Mouse (Mus musculus) T-cell, adult 66 days (primary cell): ENCODE measurements around the gene Mrps16. TPM values are rescaled to one million over a fixed set of nuclear protein-coding genes. Genes with fewer than 3 reads are reported as not detected.

Experiments used
- total RNA-seq, 2 experiments: library from RNA; stranded (reverse); gene quantifications; 3 replicates in 1 of 2; 4 replicates in 1 of 2; pipeline ENCODE4 v1.2.4; 2023

The Mrps16 gene
- 10 to 100 TPM; 32.3 to 37.5 TPM for total RNA-seq

DNA sequence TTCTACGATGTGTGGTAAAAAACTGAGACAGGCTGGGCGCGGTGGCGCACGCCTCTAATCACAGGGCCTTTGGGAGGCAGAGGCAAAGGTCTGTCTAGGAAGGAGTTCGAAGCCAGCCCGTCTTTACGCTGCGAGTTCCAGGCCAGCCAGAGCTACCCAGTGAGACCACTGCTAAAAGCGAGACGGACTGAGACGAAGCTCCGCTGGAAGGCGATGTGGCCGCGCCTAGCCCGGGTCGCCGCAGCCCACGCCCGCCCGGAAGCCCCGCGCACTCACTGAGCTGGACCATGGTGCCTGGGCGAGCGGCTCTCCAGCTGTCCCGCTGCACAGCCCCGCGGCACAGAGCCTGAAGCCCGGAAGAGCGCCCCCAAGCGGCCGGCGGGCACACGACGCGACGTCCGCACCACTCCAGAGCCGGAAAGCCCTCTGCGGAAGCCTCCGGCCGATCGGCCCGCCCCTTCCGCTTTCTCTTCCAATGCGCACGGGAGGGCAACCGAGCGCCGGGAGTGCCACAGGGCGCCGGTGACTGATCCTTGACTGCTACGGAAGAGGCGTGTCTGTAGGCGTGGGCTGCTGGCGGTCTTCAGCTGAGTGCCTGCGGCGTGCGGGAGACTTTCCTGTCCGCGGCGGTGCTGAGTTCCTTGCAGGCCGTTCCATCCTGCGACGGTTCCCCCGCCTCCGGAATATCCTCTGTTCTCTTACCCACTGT lies at the start of gene Mrps16:
TSS of gene Mrps16 (minus strand) at position 430 of the 709 bp plus-strand sequence.

DNA sequence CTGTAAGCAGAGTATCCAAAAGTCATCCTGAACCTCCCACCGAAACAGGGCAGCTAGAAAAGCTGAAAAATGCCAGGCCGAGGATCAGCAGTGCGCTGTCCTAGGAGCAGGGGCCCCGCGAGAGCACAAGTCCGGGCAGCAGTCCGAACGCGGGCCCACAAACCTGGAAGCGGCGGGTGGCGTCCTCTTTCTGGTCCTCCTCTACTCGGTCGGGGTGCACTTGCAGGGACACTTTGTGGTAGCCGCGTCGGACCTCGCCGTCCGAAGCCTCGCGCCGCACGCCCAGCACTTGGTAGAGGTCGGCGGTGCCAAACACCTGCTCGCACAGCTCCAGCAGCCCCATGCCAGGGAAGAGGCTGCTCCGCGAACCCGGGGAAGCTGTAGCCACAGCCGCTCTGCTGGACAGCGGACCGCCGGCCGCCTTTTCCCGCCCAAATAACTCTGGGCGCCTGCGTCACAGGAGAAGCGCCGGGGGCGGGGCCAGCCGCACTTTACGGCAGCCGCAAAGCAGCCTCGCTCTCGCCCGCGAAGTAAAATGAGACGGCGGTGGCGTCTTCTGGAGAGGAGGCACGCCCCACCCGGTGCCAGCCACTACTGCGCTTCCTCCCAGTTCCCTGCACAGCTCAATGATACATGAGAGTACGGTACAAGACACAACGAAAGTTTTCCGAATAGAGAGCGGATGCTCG lies 4.8 kb downstream of the Mrps16 start, which contains the start of gene Dnajc9:
TSS of gene Dnajc9 (minus strand) at position 470 of the 689 bp plus-strand sequence.

DNA sequence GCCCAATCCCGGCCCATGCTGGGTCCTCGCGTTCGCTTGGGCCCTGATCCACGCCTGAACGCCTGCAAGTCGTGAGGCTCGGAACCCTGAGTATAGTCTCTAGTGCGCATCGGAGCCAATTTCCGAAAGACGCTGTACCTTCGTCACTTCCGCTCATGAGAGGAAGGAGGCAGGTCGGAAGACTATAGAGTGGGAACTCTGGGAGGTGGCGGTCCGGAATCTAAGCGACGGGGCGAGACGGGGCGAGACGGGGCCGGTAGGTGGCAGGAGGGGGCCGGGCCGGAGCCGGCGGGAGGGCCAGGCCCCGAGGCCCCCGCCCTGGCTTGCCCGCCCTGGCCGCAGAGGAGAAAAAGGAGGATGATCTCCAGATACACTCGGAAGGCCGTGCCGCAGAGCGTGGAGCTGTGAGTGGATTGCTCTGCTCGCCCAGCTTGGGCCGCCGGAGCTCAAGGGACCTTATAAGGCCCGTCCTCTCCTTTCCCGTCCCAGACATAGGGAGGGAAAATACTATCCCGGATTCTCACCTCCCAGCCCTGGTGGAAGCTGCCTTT lies 45.4 kb downstream of the Mrps16 start, which contains the start of the genes Ecd and Fam149b:
TSS of gene Ecd (minus strand) at position 131 of the 551 bp plus-strand sequence.
TSS of gene Fam149b (plus strand) at position 172 of the 551 bp plus-strand sequence.

Other genes starting within 250 kb of the Mrps16 start
- 1 to 10 TPM; 2.1 to 2.4 TPM for gene Kcnk5, start 211.8 kb downstream of the Mrps16 start, total RNA-seq
- gene Kcnk16, start 124.4 kb downstream of the Mrps16 start, total RNA-seq: not detected
- gene Nudt13, start 98.9 kb downstream of the Mrps16 start, total RNA-seq: 10 to 100 TPM; 14.3 to 18.2 TPM
- gene Ecd, start 45.5 kb downstream of the Mrps16 start, total RNA-seq: 10 to 100 TPM; 38.4 to 43.9 TPM
- 10 to 100 TPM; 50.6 to 53.7 TPM for gene Fam149b, start 45.5 kb downstream of the Mrps16 start, total RNA-seq
- 10 to 100 TPM; 80.0 to 85.8 TPM for gene Dnajc9, start 4.7 kb downstream of the Mrps16 start, total RNA-seq
- not detected for gene Cfap70, start 58.6 kb upstream of the Mrps16 start, total RNA-seq
- gene Anxa7, start 86.5 kb upstream of the Mrps16 start, total RNA-seq: 10 to 100 TPM; 47.4 to 53.4 TPM
- gene Mss51, start 103.3 kb upstream of the Mrps16 start, total RNA-seq: 10 to 100 TPM; 11.8 to 16.4 TPM
- 100 to 1,000 TPM; 110 to 111 TPM for gene Ppp3cb, start 152.9 kb upstream of the Mrps16 start, total RNA-seq
- gene Usp54, start 247.4 kb upstream of the Mrps16 start, total RNA-seq: 1 to 10 TPM; 3.9 to 4.3 TPM